Mouse (Mus musculus): ENCODE measurements around the gene Nedd4.

- TF ChIP-seq POLR2A (IDR thresholded peaks at IDR 0.05; ENCODE audit: borderline replicate concordance, extremely low read depth, insufficient read depth, insufficient read length, poor library complexity, severe bottlenecking) (no peak), CTCF (IDR thresholded peaks at IDR 0.05; ENCODE audit: borderline replicate concordance, extremely low read depth, insufficient read depth, insufficient read length) (peak; percentile 52)
Measured at GRCm38 (mm10) chr9:72654593-72655242, 7.4 kb upstream of the Nedd4 start.

All from brain, embryonic 14.5 days (tissue).